Mouse (Mus musculus): ENCODE data around the gene Vta1. TPM values are rescaled to one million over a fixed set of nuclear protein-coding genes. Genes with fewer than 3 reads are reported as not detected.

Gene Vta1
- polyA plus RNA-seq, 1 experiment from 2014 or later, result 87.4 TPM

- Histone ChIP-seq H3K4me2 (ENCODE audit: low read depth, low read length) (no peak overlapping the region), H3K4me3 (replicated peaks; ENCODE audit: low read length) (no peak overlapping the region), H3K9ac (ENCODE audit: low read length) (no peak overlapping the region), H3K36me3 (ENCODE audit: control insufficient read depth, insufficient read depth, low read length) (peaks cover 6% of the 10 kb centered on the region; the same call in 1 of the 2 replicates), H3K27me3 (ENCODE audit: control insufficient read depth, insufficient read depth, low read length) (no peaks in the 10 kb centered on the region), H3K4me1 (ENCODE audit: control insufficient read depth, insufficient read depth, low read length) (no peaks in the 10 kb centered on the region), H3K27ac (ENCODE audit: low read length) (no peak overlapping the region), H3K9me3 (replicated peaks; ENCODE audit: control insufficient read depth, low read length) (0 out of 2 replicates have a peak, but pooled peaks cover 2% of the 10 kb centered on the region)
- no peak for ATAC-seq (ENCODE audit: insufficient read depth, low FRiP score)
- 95% methylated on average over 1 of the region's 1 CpGs for WGBS
These were observed 19.7 kb downstream of the Vta1 start for GRCm38 (mm10) chr10:14685663-14686062.

GRCm38 (mm10) chr10:14666147-14666546 lies 39.2 kb downstream of the Vta1 start:
- no peaks in the 10 kb centered on the region for H3K4me1 ChIP-seq (ENCODE audit: control insufficient read depth, insufficient read depth, low read length)
- H3K4me2 ChIP-seq (ENCODE audit: low read depth, low read length), result no peak overlapping the region
- H3K4me3 ChIP-seq (replicated peaks; ENCODE audit: low read length), result no peak overlapping the region
- no peak for ATAC-seq (ENCODE audit: insufficient read depth, low FRiP score)
- no peak overlapping the region for H3K9ac ChIP-seq (ENCODE audit: low read length)
- no peaks in the 10 kb centered on the region for H3K9me3 ChIP-seq (replicated peaks; ENCODE audit: control insufficient read depth, low read length)
- H3K36me3 ChIP-seq (ENCODE audit: control insufficient read depth, insufficient read depth, low read length), result peaks cover 7% of the 10 kb centered on the region
- no peaks in the 10 kb centered on the region for H3K27me3 ChIP-seq (ENCODE audit: control insufficient read depth, insufficient read depth, low read length)
- H3K27ac ChIP-seq (ENCODE audit: low read length), result no peak overlapping the region
- 87% methylated on average over 2 of the region's 2 CpGs for WGBS

- no peaks in the 10 kb centered on the region for H3K27me3 ChIP-seq (ENCODE audit: control insufficient read depth, insufficient read depth, low read length)
- peaks cover 7% of the 10 kb centered on the region for H3K36me3 ChIP-seq (ENCODE audit: control insufficient read depth, insufficient read depth, low read length)
- no peaks in the 10 kb centered on the region for H3K4me1 ChIP-seq (ENCODE audit: control insufficient read depth, insufficient read depth, low read length)
- H3K4me2 ChIP-seq (ENCODE audit: low read depth, low read length), result no peak overlapping the region
- H3K4me3 ChIP-seq (replicated peaks; ENCODE audit: low read length), result no peak overlapping the region
- ATAC-seq (ENCODE audit: insufficient read depth, low FRiP score), result no peak
- no peak overlapping the region for H3K27ac ChIP-seq (ENCODE audit: low read length)
- H3K9ac ChIP-seq (ENCODE audit: low read length), result no peak overlapping the region
- 76% methylated on average over 2 of the region's 2 CpGs for WGBS
- H3K9me3 ChIP-seq (replicated peaks; ENCODE audit: control insufficient read depth, low read length), result no peaks in the 10 kb centered on the region
These were observed 44.5 kb downstream of the Vta1 start for GRCm38 (mm10) chr10:14660875-14661274.

- Histone ChIP-seq H3K9me3 (replicated peaks; ENCODE audit: control insufficient read depth, low read length) (no peaks in the 10 kb centered on the region), H3K27me3 (ENCODE audit: control insufficient read depth, insufficient read depth, low read length) (no peaks in the 10 kb centered on the region), H3K9ac (ENCODE audit: low read length) (no peak overlapping the region), H3K4me2 (ENCODE audit: low read depth, low read length) (no peak overlapping the region), H3K36me3 (ENCODE audit: control insufficient read depth, insufficient read depth, low read length) (no peaks in the 10 kb centered on the region), H3K4me1 (ENCODE audit: control insufficient read depth, insufficient read depth, low read length) (no peaks in the 10 kb centered on the region), H3K27ac (ENCODE audit: low read length) (no peak overlapping the region), H3K4me3 (replicated peaks; ENCODE audit: low read length) (no peak overlapping the region)
- WGBS, result 44% methylated on average over 1 of the region's 1 CpGs
- ATAC-seq (ENCODE audit: insufficient read depth, low FRiP score), result no peak
These were observed 65.7 kb downstream of the Vta1 start for GRCm38 (mm10) chr10:14639635-14640034.

- ATAC-seq (ENCODE audit: insufficient read depth, low FRiP score), result no peak
- H3K4me2 ChIP-seq (ENCODE audit: low read depth, low read length), result no peak overlapping the region
- 83% methylated on average over 4 of the region's 4 CpGs for WGBS
These were observed 66.3 kb downstream of the Vta1 start for GRCm38 (mm10) chr10:14639043-14639442.

GRCm38 (mm10) chr10:14625706-14626105 lies 79.7 kb downstream of the Vta1 start:
- Histone ChIP-seq H3K9ac (ENCODE audit: low read length) (no peak overlapping the region), H3K27me3 (ENCODE audit: control insufficient read depth, insufficient read depth, low read length) (no peaks in the 10 kb centered on the region), H3K4me3 (replicated peaks; ENCODE audit: low read length) (no peak overlapping the region), H3K4me2 (ENCODE audit: low read depth, low read length) (no peak overlapping the region), H3K27ac (ENCODE audit: low read length) (no peak overlapping the region), H3K9me3 (replicated peaks; ENCODE audit: control insufficient read depth, low read length) (no peaks in the 10 kb centered on the region; the same call in 1 of the 2 replicates), H3K4me1 (ENCODE audit: control insufficient read depth, insufficient read depth, low read length) (no peaks in the 10 kb centered on the region), H3K36me3 (ENCODE audit: control insufficient read depth, insufficient read depth, low read length) (no peaks in the 10 kb centered on the region)
- WGBS, result 96% methylated on average over 1 of the region's 1 CpGs
- no peak for ATAC-seq (ENCODE audit: insufficient read depth, low FRiP score)

More at GRCm38 (mm10) chr10:14639043-14639442, 66.3 kb downstream of the Vta1 start:
- Histone ChIP-seq H3K36me3 (ENCODE audit: control insufficient read depth, insufficient read depth, low read length) (no peaks in the 10 kb centered on the region), H3K9ac (ENCODE audit: low read length) (no peak overlapping the region), H3K27me3 (ENCODE audit: control insufficient read depth, insufficient read depth, low read length) (no peaks in the 10 kb centered on the region), H3K27ac (ENCODE audit: low read length) (no peak overlapping the region), H3K4me3 (replicated peaks; ENCODE audit: low read length) (no peak overlapping the region), H3K9me3 (replicated peaks; ENCODE audit: control insufficient read depth, low read length) (no peaks in the 10 kb centered on the region), H3K4me1 (ENCODE audit: control insufficient read depth, insufficient read depth, low read length) (no peaks in the 10 kb centered on the region)

- H3K4me3 ChIP-seq (replicated peaks; ENCODE audit: low read length), result no peak overlapping the region
- no peak overlapping the region for H3K27ac ChIP-seq (ENCODE audit: low read length)
- no peaks in the 10 kb centered on the region for H3K27me3 ChIP-seq (ENCODE audit: control insufficient read depth, insufficient read depth, low read length)
- no peaks in the 10 kb centered on the region for H3K36me3 ChIP-seq (ENCODE audit: control insufficient read depth, insufficient read depth, low read length)
- WGBS, result 84% methylated on average over 1 of the region's 1 CpGs
- ATAC-seq (ENCODE audit: insufficient read depth, low FRiP score), result no peak
- H3K9ac ChIP-seq (ENCODE audit: low read length), result no peak overlapping the region
- H3K4me1 ChIP-seq (ENCODE audit: control insufficient read depth, insufficient read depth, low read length), result no peaks in the 10 kb centered on the region
- no peaks in the 10 kb centered on the region for H3K9me3 ChIP-seq (replicated peaks; ENCODE audit: control insufficient read depth, low read length)
- H3K4me2 ChIP-seq (ENCODE audit: low read depth, low read length), result no peak overlapping the region
These were observed 86.2 kb downstream of the Vta1 start for GRCm38 (mm10) chr10:14619156-14619555.

- ATAC-seq (ENCODE audit: insufficient read depth, low FRiP score), result no peak
- Histone ChIP-seq H3K4me1 (ENCODE audit: control insufficient read depth, insufficient read depth, low read length) (no peaks in the 10 kb centered on the region), H3K27me3 (ENCODE audit: control insufficient read depth, insufficient read depth, low read length) (no peaks in the 10 kb centered on the region), H3K4me3 (replicated peaks; ENCODE audit: low read length) (no peak overlapping the region), H3K9me3 (replicated peaks; ENCODE audit: control insufficient read depth, low read length) (no peaks in the 10 kb centered on the region; the same call in 1 of the 2 replicates), H3K36me3 (ENCODE audit: control insufficient read depth, insufficient read depth, low read length) (no peaks in the 10 kb centered on the region), H3K9ac (ENCODE audit: low read length) (no peak overlapping the region), H3K4me2 (ENCODE audit: low read depth, low read length) (no peak overlapping the region), H3K27ac (ENCODE audit: low read length) (no peak overlapping the region)
- 74% methylated on average over 1 of the region's 1 CpGs for WGBS
These were observed 87.1 kb downstream of the Vta1 start for GRCm38 (mm10) chr10:14618301-14618700.

GRCm38 (mm10) chr10:14615441-14615840 lies 89.9 kb downstream of the Vta1 start:
- no peaks in the 10 kb centered on the region; the same call in 1 of the 2 replicates for H3K9me3 ChIP-seq (replicated peaks; ENCODE audit: control insufficient read depth, low read length)
- no peak overlapping the region for H3K4me3 ChIP-seq (replicated peaks; ENCODE audit: low read length)
- H3K9ac ChIP-seq (ENCODE audit: low read length), result no peak overlapping the region
- no peak overlapping the region for H3K4me2 ChIP-seq (ENCODE audit: low read depth, low read length)
- H3K4me1 ChIP-seq (ENCODE audit: control insufficient read depth, insufficient read depth, low read length), result no peaks in the 10 kb centered on the region
- no peak for ATAC-seq (ENCODE audit: insufficient read depth, low FRiP score)
- no peaks in the 10 kb centered on the region for H3K27me3 ChIP-seq (ENCODE audit: control insufficient read depth, insufficient read depth, low read length)
- H3K36me3 ChIP-seq (ENCODE audit: control insufficient read depth, insufficient read depth, low read length), result no peaks in the 10 kb centered on the region
- no peak overlapping the region for H3K27ac ChIP-seq (ENCODE audit: low read length)

- no peaks in the 10 kb centered on the region for H3K4me1 ChIP-seq (ENCODE audit: control insufficient read depth, insufficient read depth, low read length)
- no peaks in the 10 kb centered on the region for H3K36me3 ChIP-seq (ENCODE audit: control insufficient read depth, insufficient read depth, low read length)
- H3K4me3 ChIP-seq (replicated peaks; ENCODE audit: low read length), result no peak overlapping the region
- H3K9me3 ChIP-seq (replicated peaks; ENCODE audit: control insufficient read depth, low read length), result no peaks in the 10 kb centered on the region
- no peak for ATAC-seq (ENCODE audit: insufficient read depth, low FRiP score)
- 70% methylated on average over 5 of the region's 5 CpGs for WGBS
- no peak overlapping the region for H3K27ac ChIP-seq (ENCODE audit: low read length)
- no peak overlapping the region for H3K4me2 ChIP-seq (ENCODE audit: low read depth, low read length)
- H3K9ac ChIP-seq (ENCODE audit: low read length), result no peak overlapping the region
- H3K27me3 ChIP-seq (ENCODE audit: control insufficient read depth, insufficient read depth, low read length), result no peaks in the 10 kb centered on the region
These were observed 97.8 kb downstream of the Vta1 start for GRCm38 (mm10) chr10:14607597-14607996.

Measured in stomach, embryonic 16.5 days (tissue).